Mouse (Mus musculus): ENCODE measurements around the gene Tff1. TPM values are rescaled to one million over a fixed set of nuclear protein-coding genes. Genes with fewer than 3 reads are reported as not detected.

Gene Tff1
- total and polyA plus RNA-seq, 3 experiments = not detected

DNA sequence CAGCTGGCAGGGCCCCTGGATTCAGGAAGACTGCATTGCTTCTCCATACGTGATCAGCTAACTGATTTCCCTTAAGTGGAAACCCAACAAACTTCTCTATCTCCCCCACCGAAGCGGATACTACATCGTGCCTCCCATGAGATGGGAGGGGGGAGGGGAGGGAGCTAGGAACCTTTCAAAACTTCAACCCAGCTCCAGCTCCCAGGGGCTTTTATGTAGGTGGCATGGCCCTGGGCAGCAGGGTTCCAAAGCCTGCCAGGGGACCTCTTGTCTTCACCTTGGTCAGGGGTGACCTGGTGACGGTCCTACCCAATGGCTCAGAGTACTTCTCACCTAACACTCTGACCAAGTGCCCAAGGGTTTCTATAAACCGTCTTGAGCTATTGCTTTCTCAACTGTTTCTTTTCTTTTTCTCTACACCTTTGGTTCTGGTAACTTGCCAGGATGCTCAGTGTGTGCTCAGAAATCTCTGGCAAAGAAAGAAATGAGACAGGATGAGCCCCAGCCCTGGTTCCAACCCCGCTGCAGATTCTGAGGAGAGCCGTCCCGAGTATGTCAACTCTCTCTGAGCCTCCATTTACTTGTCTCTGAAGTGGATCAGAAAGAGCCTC lies 36.3 kb downstream of the Tff1 start:
- H3K27me3 ChIP-seq (ENCODE audit: control insufficient read depth in 1 of 2, insufficient read depth in 2 of 2, low read length in 2 of 2) = peaks cover 3 to 4% of the 10 kb centered on the region in 2 experiments; a peak in 3 of 4 replicates
- TF ChIP-seq POLR2AphosphoS2 (IDR thresholded peaks at IDR 0.05; ENCODE audit: low read length) = no peak
- TF ChIP-seq GABPA (IDR thresholded peaks at IDR 0.05; ENCODE audit: low read depth, low read length) = no peak
- TF ChIP-seq JUND (IDR thresholded peaks at IDR 0.05; ENCODE audit: low read depth, low read length) = no peak
- TF ChIP-seq ELF1 (IDR thresholded peaks at IDR 0.05; ENCODE audit: low read depth, low read length) = no peak
- no peak for TF ChIP-seq E2F4 (IDR thresholded peaks at IDR 0.05; ENCODE audit: borderline replicate concordance, low read depth, low read length)
- TF ChIP-seq EP300 (IDR thresholded peaks at IDR 0.05; ENCODE audit: low read depth in 1 of 2, low read length in 2 of 2) = no peak
- TF ChIP-seq MAX (IDR thresholded peaks at IDR 0.05; ENCODE audit: low read length) = no peak
- no peak for TF ChIP-seq SMC3 (IDR thresholded peaks at IDR 0.05; ENCODE audit: low read depth, low read length)
- no peak for TF ChIP-seq TBP (IDR thresholded peaks at IDR 0.05; ENCODE audit: low read depth, low read length)
- no peak for TF ChIP-seq ZMIZ1 (IDR thresholded peaks at IDR 0.05; ENCODE audit: low read depth, low read length)
- no peak for TF ChIP-seq HCFC1 (IDR thresholded peaks at IDR 0.05; ENCODE audit: low read depth, low read length)
- TF ChIP-seq CHD1 (IDR thresholded peaks at IDR 0.05; ENCODE audit: low read depth, low read length) = no peak
- no peak for TF ChIP-seq CHD2 (IDR thresholded peaks at IDR 0.05; ENCODE audit: low read length)
- TF ChIP-seq USF2 (IDR thresholded peaks at IDR 0.05; ENCODE audit: borderline replicate concordance in 1 of 2, insufficient read depth in 1 of 2, low read depth in 1 of 2, low read length in 2 of 2) = no peak

DNA sequence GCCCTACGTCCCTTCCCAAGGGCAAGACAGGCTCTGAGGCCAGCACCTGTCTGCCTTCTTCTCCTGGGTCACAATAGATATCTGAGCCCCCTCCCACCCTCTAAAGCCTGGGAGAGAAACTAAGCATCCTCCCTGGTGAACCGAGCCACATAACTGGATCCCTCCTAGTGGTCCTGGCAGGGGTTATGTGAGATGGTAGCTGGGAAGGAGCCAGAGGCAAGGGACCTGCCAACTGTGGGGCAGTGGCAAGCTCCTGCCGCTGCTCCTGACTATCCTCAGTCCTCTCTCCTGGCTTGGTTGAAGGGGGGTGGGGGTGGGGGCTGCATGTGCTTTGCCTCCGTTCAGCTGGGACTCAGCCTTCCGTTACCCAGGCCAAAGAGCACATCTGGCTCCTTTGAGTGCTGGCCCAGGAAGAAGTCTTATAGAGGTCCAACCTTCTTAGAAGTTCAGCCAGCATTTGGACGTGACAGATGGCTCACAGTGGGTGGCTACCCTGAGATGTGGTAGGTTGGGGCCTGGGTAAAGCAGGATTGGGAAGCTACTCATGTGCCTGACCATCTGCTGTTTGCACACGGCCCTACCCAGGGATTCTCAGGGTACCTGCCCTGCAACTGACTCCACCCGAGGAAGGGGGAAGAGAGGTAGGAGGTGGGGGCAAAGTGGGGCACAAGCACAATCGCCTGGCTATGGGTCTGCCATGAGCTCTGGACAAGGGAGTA lies 39.4 kb downstream of the Tff1 start:
- H3K4me3 ChIP-seq (ENCODE audit: control insufficient read depth in 1 of 2, insufficient read depth in 1 of 2, low read depth in 2 of 2, low read length in 2 of 2) = no peak overlapping the region
- peaks cover 3 to 4% of the 10 kb centered on the region in 2 experiments; a peak in 3 of 4 replicates for H3K27me3 ChIP-seq (ENCODE audit: control insufficient read depth in 1 of 2, insufficient read depth in 2 of 2, low read length in 2 of 2)
- no peaks in the 10 kb centered on the region for H3K4me1 ChIP-seq (ENCODE audit: control insufficient read depth in 1 of 2, insufficient read depth in 2 of 2, low read length in 2 of 2)
- H3K9ac ChIP-seq (ENCODE audit: control insufficient read depth, low read depth, low read length, poor library complexity, severe bottlenecking) = no peak overlapping the region
- H3K27ac ChIP-seq (ENCODE audit: control insufficient read depth, low read depth, low read length) = no peak overlapping the region
- TF ChIP-seq EP300 (IDR thresholded peaks at IDR 0.05; ENCODE audit: low read depth in 1 of 2, low read length in 2 of 2) (no peak), TCF12 (IDR thresholded peaks at IDR 0.05; ENCODE audit: low read depth, low read length) (no peak), ZC3H11A (IDR thresholded peaks at IDR 0.05; ENCODE audit: low read depth, low read length) (no peak), SMC3 (IDR thresholded peaks at IDR 0.05; ENCODE audit: low read depth, low read length) (no peak), MAX (IDR thresholded peaks at IDR 0.05; ENCODE audit: low read length) (no peak), MAFK (IDR thresholded peaks at IDR 0.05; ENCODE audit: borderline replicate concordance, low read depth, low read length) (no peak), KAT2A (conservative IDR thresholded peaks at IDR 0.05; ENCODE audit: low read depth, low read length) (no peak)
- H3K79me2 ChIP-seq (ENCODE audit: control insufficient read depth, insufficient read depth, low read length, poor library complexity) = no peaks in the 10 kb centered on the region
- no peaks in the 10 kb centered on the region for H3K9me3 ChIP-seq (replicated peaks; ENCODE audit: insufficient read depth, low read length)
- no peaks in the 10 kb centered on the region for H3K36me3 ChIP-seq (ENCODE audit: control insufficient read depth in 1 of 2, insufficient read depth in 2 of 2, low read length in 2 of 2)
- no peak for DNase-seq (ENCODE audit: low read depth, low spot score)

More for the DNA sequence above, 36.3 kb downstream of the Tff1 start:
- Histone ChIP-seq H3K36me3 (ENCODE audit: control insufficient read depth in 1 of 2, insufficient read depth in 2 of 2, low read length in 2 of 2) (no peaks in the 10 kb centered on the region), H3K9ac (ENCODE audit: control insufficient read depth, low read depth, low read length, poor library complexity, severe bottlenecking) (no peak overlapping the region), H3K4me3 (ENCODE audit: control insufficient read depth in 1 of 2, insufficient read depth in 1 of 2, low read depth in 2 of 2, low read length in 2 of 2) (no peak overlapping the region), H3K9me3 (replicated peaks; ENCODE audit: insufficient read depth, low read length) (no peaks in the 10 kb centered on the region), H3K4me1 (ENCODE audit: control insufficient read depth in 1 of 2, insufficient read depth in 2 of 2, low read length in 2 of 2) (no peaks in the 10 kb centered on the region), H3K79me2 (ENCODE audit: control insufficient read depth, insufficient read depth, low read length, poor library complexity) (no peaks in the 10 kb centered on the region), H3K27ac (ENCODE audit: control insufficient read depth, low read depth, low read length) (no peak overlapping the region)
- DNase-seq (ENCODE audit: low read depth, low spot score) = no peak
